Mouse (Mus musculus): ENCODE data around the gene Eras. TPM values are rescaled to one million over a fixed set of nuclear protein-coding genes. Genes with fewer than 3 reads are reported as not detected.
"Not testable (repeated sequence)": the region's sequence is repeated elsewhere in the genome, so short reads cannot be mapped to it uniquely, and the experiment has no call there.

Gene Eras
- polyA plus RNA-seq, 1 experiment from 2014 or later, result not detected

DNA sequence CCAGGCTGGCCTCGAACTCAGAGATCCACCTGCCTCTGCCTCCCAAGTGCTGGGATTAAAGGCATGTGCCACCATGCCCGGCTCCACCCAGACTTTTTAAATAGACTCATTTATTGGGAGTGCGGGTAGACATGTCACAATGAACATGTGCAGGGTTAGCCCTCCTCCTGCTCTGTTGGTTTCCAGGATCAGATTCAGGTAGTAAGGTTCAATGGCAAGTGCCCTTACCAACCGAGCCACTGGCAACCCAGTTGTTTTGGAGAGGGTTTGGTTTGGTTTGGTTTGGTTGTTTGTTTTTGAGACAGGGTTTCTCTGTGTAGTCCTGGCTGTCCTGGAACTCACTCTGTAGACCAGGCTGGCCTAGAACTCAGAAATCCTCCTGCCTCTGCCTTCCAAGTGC, 19.2 kb downstream of the Eras start, which contains the start of gene Gm10490:
TSS of gene Gm10490 (plus strand) at position 301 of the 400 bp plus-strand sequence.
- H3K9me3 ChIP-seq; H3K27ac ChIP-seq; H3K4me3 ChIP-seq; ATAC-seq (ENCODE audit: insufficient number of reproducible peaks, insufficient read depth, low FRiP score, low TSS enrichment); H3K36me3 ChIP-seq; H3K4me2 ChIP-seq (replicated peaks); H3K27me3 ChIP-seq; H3K4me1 ChIP-seq; H3K9ac ChIP-seq: not testable (repeated sequence)
- WGBS, result 90% methylated on average over 4 of the region's 4 CpGs

DNA sequence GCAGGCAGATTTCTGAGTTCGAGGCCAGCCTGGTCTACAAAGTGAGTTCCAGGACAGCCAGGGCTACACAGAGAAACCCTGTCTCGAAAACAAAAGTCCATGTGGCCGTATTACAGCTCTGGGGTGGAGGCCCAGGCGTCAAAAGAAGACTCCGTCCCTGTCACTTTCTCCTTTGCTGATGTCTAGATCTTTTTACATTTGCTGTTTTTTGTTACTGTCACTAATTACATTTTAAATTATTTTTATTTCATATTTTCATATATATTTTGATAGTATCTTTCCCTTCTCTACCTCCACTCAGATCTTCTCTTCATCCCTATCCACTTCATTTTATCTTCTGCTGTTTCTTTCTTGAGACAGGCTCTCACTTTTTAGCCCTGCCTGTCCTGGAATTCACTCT, 20.7 kb downstream of the Eras start, which contains the start of gene Gm10491:
TSS of gene Gm10491 (minus strand) at position 101 of the 400 bp plus-strand sequence.
- H3K9ac ChIP-seq, result no peak within 1 kb of the TSS
- no peak within 1 kb of the TSS for H3K27ac ChIP-seq

DNA sequence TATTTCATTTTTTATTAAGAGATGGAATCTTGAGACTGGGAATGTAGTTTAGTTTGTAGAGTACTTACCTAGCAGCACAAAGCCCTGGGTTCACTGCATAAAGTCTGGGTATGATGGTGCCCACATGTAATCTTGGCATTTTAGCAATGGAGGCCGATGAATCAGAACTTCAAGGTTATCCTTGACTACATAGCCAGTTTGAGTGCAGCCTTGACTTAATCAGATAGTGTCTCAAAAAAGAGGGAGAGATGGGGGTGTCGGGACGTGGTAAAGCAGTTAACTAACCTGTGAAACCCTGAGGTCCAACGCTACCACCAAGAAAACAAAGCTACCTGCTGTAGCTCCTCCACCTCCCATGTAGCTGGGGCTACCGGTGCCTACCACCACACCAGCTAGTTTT, 24.0 kb downstream of the Eras start:
- no peak overlapping the region for H3K9ac ChIP-seq
- ATAC-seq (ENCODE audit: insufficient number of reproducible peaks, insufficient read depth, low FRiP score, low TSS enrichment), result no peak
- no peak overlapping the region for H3K4me2 ChIP-seq (replicated peaks)
- no peaks in the 10 kb centered on the region for H3K9me3 ChIP-seq
- no peaks in the 10 kb centered on the region for H3K4me1 ChIP-seq
- 95% methylated on average over 5 of the region's 5 CpGs for WGBS
- no peak overlapping the region for H3K27ac ChIP-seq
- peaks cover 4% of the 10 kb centered on the region for H3K36me3 ChIP-seq
- no peaks in the 10 kb centered on the region for H3K27me3 ChIP-seq
- no peak overlapping the region for H3K4me3 ChIP-seq

More for the DNA sequence above, 20.7 kb downstream of the Eras start, which contains the start of gene Gm10491:
- ATAC-seq (ENCODE audit: insufficient number of reproducible peaks, insufficient read depth, low FRiP score, low TSS enrichment), result no peak
- Histone ChIP-seq H3K4me3 (no peak within 1 kb of the TSS), H3K27me3 (no peaks in the 10 kb centered on the region), H3K4me1 (no peaks in the 10 kb centered on the region), H3K36me3 (peaks cover 4% of the 10 kb centered on the region), H3K4me2 (replicated peaks) (no peak within 1 kb of the TSS), H3K9me3 (no peaks in the 10 kb centered on the region)
- 89% methylated on average over 5 of the region's 5 CpGs for WGBS

DNA sequence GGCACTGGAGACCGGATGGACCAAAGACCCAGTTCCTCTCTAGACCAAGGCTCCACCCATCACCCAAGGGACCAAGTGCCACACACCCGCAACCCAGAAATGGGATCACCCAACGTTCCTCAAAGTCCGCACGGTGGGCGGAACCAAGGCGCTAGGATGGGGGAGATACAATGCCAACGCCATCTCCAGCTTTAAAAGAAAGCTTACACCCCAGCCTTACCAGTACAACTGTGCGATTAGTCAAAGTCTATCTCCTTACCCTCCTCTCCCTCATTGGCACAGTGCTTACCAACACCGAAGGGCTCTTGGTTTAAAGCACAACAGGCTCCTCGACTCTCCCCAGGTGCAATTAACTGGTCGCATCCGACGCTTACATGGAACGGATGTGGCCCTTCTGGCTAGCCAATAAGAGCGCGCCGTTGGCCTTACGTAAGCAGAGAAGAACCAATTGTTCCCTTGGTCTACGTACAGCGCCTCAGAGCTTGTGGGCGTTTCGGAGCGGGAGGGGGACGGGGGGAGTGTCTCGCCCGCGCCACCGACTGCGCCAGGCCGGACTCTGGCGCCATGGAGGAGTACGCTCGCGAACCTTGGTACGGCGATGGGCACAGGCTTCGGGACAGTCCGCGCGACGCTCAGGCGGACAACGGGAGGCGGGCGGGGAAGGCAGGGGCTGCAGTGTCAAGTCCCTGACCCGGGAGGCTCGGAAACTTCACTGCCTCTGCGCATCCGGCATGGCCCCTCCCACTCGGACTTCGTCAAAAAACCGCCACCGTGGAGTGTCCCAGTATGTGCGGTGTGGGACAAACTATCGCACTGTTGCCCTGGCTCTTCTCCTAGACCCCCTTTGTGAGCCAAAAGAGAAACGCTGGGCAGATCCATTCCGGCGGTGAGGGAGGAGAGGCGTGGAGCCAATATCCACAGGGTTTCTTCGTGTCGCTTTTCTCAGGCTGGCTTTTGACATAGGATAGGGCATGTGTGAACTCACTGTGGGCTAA, 29.2 kb downstream of the Eras start, which contains the start of the genes Pqbp1 and Timm17b:
TSS of gene Pqbp1 (minus strand) at position 390 of the 995 bp plus-strand sequence.
TSS of gene Timm17b (plus strand) at position 478 of the 995 bp plus-strand sequence.
- H3K9me3 ChIP-seq, result no peaks in the 10 kb centered on the region
- peak; percentile 97 for ATAC-seq (ENCODE audit: insufficient number of reproducible peaks, insufficient read depth, low FRiP score, low TSS enrichment)
- H3K27ac ChIP-seq, result peak within 1 kb of the TSS; percentile 83
- H3K27me3 ChIP-seq, result no peaks in the 10 kb centered on the region
- peaks cover 4% of the 10 kb centered on the region; the same call in 1 of the 2 replicates for H3K4me1 ChIP-seq
- H3K4me2 ChIP-seq (replicated peaks), result peak within 1 kb of the TSS; percentile 53
- 14% methylated on average over 62 of the region's 62 CpGs for WGBS
- peak within 1 kb of the TSS; percentile 62 for H3K9ac ChIP-seq
- H3K4me3 ChIP-seq, result peak within 1 kb of the TSS; percentile 52
- peaks cover 4% of the 10 kb centered on the region; the same call in 1 of the 2 replicates for H3K36me3 ChIP-seq

DNA sequence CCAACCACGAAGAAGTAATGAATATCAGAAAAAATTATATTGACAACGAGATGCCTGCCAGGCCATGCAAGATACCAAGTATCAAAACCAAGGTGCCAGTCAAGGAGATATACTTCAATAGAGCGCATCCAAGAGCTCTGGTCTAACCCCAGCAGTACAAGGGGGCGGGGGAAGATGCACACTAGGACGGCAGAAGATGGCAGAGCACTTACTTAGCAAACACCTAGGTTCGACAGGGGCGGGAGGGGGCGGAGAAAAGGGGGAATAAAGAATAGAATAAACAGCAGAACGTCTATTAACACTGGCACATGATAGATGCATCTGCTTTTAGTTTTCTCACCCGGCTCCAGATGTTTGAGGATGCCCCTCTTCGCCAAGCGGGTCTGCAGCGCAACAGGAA, 30.2 kb downstream of the Eras start:
- H3K27me3 ChIP-seq, result no peaks in the 10 kb centered on the region
- peak overlapping the region; percentile 48; the same call in 1 of the 2 replicates for H3K9ac ChIP-seq
- peaks cover 4% of the 10 kb centered on the region; the same call in 1 of the 2 replicates for H3K4me1 ChIP-seq
- WGBS, result 37% methylated on average over 13 of the region's 13 CpGs
- no peaks in the 10 kb centered on the region for H3K9me3 ChIP-seq
- H3K4me2 ChIP-seq (replicated peaks), result peak overlapping the region; percentile 53
- H3K4me3 ChIP-seq, result peak overlapping the region; percentile 52
- no peak for ATAC-seq (ENCODE audit: insufficient number of reproducible peaks, insufficient read depth, low FRiP score, low TSS enrichment)
- H3K27ac ChIP-seq, result no peak overlapping the region
- H3K36me3 ChIP-seq, result peaks cover 4% of the 10 kb centered on the region; the same call in 1 of the 2 replicates

DNA sequence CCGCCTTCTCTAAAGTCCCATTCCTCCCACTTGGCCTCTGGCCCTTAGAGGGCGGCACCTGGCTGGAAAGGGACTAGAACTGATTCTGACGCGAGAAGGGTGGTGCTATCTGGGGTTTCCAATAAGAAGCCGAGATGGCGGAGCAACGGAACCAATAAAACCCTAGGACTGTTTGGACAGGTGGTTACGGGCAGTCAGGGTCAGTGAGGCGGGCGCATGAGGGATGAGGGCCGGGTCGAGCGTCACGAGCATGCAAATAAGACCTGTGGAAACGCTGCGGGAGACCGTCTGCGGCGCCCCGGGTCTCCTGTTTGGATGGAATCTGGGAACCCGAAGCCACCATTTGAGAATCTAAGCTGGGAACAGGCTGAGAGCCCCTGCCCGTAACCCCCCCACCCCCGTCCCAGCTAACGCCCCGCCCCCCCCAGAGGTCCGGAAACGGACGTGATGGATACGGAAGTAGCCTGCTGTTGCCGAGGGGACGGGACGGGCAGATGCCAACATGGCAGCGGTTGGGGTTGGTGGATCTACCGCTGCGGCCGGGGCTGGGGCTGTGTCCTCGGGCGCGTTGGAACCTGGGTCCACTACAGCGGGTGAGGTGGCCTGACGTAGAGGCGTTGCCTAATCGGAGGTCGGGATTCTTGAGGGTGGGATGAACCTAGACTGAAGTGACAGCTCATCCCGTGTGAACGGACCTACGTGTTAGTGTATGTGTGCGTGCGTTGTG, 44.4 kb downstream of the Eras start, which contains the start of gene Slc35a2:
TSS of gene Slc35a2 (plus strand) at position 188 of the 727 bp plus-strand sequence.
- Histone ChIP-seq H3K9ac (peak within 1 kb of the TSS; percentile 19), H3K9me3 (no peaks in the 10 kb centered on the region), H3K4me3 (peak within 1 kb of the TSS; percentile 58), H3K27me3 (no peaks in the 10 kb centered on the region), H3K4me2 (replicated peaks) (peak within 1 kb of the TSS; percentile 59), H3K36me3 (0 out of 2 replicates have a peak, but pooled peaks cover 3% of the 10 kb centered on the region), H3K4me1 (peaks cover 3% of the 10 kb centered on the region; the same call in 1 of the 2 replicates), H3K27ac (peak within 1 kb of the TSS; percentile 61; the same call in 1 of the 2 replicates)
- 21% methylated on average over 47 of the region's 49 CpGs for WGBS
- peak; percentile 82 for ATAC-seq (ENCODE audit: insufficient number of reproducible peaks, insufficient read depth, low FRiP score, low TSS enrichment)

DNA sequence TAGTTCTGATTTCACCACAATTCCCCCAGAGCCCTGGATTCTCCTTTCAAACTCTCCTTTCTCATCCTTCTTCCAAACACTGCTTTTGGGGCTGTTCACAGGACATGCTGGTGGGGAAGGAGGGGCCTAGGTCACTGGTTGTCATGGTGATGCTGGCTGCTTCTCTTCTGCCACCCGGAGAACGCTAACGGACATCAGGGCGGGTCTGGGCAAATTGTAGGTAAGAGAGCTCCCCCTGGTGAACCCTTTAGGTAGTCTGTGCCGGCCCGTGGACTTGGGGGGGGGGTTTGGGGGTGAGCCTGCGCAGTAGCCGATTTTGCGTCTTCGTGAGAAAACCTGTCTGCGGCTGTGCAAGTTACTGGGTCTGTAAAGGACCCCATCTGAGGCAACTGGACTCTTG, 48.6 kb downstream of the Eras start:
- WGBS, result 15% methylated on average over 11 of the region's 11 CpGs
- no peak overlapping the region for H3K4me3 ChIP-seq

DNA sequence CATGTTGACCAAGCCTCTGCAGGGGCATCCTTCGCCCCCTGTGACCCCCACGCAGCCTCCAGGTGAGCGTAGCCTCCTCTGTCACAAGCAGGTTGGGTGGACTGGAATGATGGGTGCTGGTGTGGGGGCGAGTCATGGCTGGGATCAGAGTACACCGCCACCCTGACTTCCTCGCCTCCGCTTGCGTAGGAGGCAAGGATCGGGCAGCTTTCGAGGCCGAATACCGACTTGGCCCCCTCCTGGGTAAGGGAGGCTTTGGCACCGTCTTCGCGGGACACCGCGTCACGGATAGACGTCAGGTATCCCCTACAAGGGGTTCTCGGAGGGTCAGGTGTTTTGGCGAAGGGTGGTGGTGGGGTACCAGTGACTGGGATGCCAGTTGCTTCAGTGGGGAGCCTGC, 49.9 kb downstream of the Eras start:
- Histone ChIP-seq H3K4me1 (no peaks in the 10 kb centered on the region), H3K4me2 (replicated peaks) (peak overlapping the region; percentile 76), H3K27me3 (no peaks in the 10 kb centered on the region), H3K9me3 (no peaks in the 10 kb centered on the region), H3K9ac (peak overlapping the region; percentile 27; the same call in 1 of the 2 replicates), H3K36me3 (peaks cover 2% of the 10 kb centered on the region; the same call in 1 of the 2 replicates), H3K4me3 (peak overlapping the region; percentile 46), H3K27ac (no peak overlapping the region)
- 34% methylated on average over 21 of the region's 21 CpGs for WGBS
- ATAC-seq (ENCODE audit: insufficient number of reproducible peaks, insufficient read depth, low FRiP score, low TSS enrichment), result no peak

More for the DNA sequence above, 48.6 kb downstream of the Eras start:
- H3K4me1 ChIP-seq, result peaks cover 1% of the 10 kb centered on the region; the same call in 1 of the 2 replicates
- H3K36me3 ChIP-seq, result no peaks in the 10 kb centered on the region
- peak overlapping the region; percentile 28 for H3K4me2 ChIP-seq (replicated peaks)
- H3K27ac ChIP-seq, result no peak overlapping the region
- no peak for ATAC-seq (ENCODE audit: insufficient number of reproducible peaks, insufficient read depth, low FRiP score, low TSS enrichment)
- H3K9me3 ChIP-seq, result no peaks in the 10 kb centered on the region
- H3K9ac ChIP-seq, result no peak overlapping the region
- no peaks in the 10 kb centered on the region for H3K27me3 ChIP-seq

DNA sequence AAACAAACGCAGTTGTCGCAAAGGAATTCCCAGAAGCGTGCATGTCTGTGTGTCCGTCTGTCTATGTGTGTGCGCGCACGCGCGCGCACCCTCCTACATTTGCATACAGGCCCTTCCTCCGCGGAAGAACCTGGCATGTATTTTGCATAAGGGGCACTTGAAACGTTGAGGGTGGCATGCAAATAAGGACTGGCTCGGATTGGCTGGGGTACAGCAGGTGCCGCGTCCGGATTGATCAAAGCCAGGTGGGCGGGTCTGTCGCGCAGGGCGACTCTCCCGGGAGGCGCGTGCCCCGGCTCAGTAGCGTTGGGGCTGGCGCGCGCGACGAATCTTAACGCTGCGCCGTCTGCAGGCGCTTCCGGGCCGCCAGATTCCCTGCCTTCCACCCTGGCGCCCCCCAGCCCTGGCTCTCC, 50.4 kb downstream of the Eras start, which contains the start of gene Pim2:
TSS of gene Pim2 (plus strand) at position 256 of the 413 bp plus-strand sequence.
- Histone ChIP-seq H3K27ac (no peak within 1 kb of the TSS), H3K4me2 (replicated peaks) (peak within 1 kb of the TSS; percentile 76), H3K9ac (peak within 1 kb of the TSS; percentile 27; the same call in 1 of the 2 replicates), H3K4me3 (peak within 1 kb of the TSS; percentile 46), H3K4me1 (no peaks in the 10 kb centered on the region), H3K27me3 (no peaks in the 10 kb centered on the region), H3K36me3 (peaks cover 7% of the 10 kb centered on the region), H3K9me3 (no peaks in the 10 kb centered on the region)
- WGBS, result 17% methylated on average over 33 of the region's 38 CpGs
- peak; percentile 84 for ATAC-seq (ENCODE audit: insufficient number of reproducible peaks, insufficient read depth, low FRiP score, low TSS enrichment)
